Comparison of ENCODE assay signal across 8 mouse cellular contexts in genomic region chr16:13754400-13755190, GRCm38 (mm10). TPM values are rescaled to one million over a fixed set of nuclear protein-coding genes. Genes with fewer than 3 reads are reported as not detected.
DNase-seq lines count a peak whose midpoint lies in the region; ATAC-seq and TF ChIP-seq lines count a peak whose summit lies in the region.

No protein-coding gene starts in this region.

- no peaks in the 10 kb centered on the region for H3K36me3 ChIP-seq in hindbrain, embryonic 10.5 days
- no peaks in the 10 kb centered on the region for H3K36me3 ChIP-seq in lung, embryonic 15.5 days

- H3K27me3 ChIP-seq in hindbrain, embryonic 10.5 days (ENCODE audit: insufficient read depth, poor library complexity, severe bottlenecking), result peaks cover 14% of the 10 kb centered on the region
- no peaks in the 10 kb centered on the region for H3K27me3 ChIP-seq in lung, embryonic 15.5 days

- peak overlapping the region; percentile 69 for H3K4me3 ChIP-seq in hindbrain, embryonic 10.5 days
- peak overlapping the region; percentile 65 for H3K4me3 ChIP-seq in lung, embryonic 15.5 days
- H3K4me3 ChIP-seq in olfactory bulb, adult 2 months (ENCODE audit: insufficient read depth, low read depth, low read length), result peak overlapping the region; percentile 81

- H3K9ac ChIP-seq in lung, embryonic 15.5 days, result peak overlapping the region; percentile 46

- H3K4me1 ChIP-seq in hindbrain, embryonic 10.5 days (replicated peaks), result peaks cover 7% of the 10 kb centered on the region
- 0 out of 2 replicates have a peak, but pooled peaks cover 5% of the 10 kb centered on the region for H3K4me1 ChIP-seq in lung, embryonic 15.5 days
- peaks cover 6% of the 10 kb centered on the region; the same call in 1 of the 2 replicates for H3K4me1 ChIP-seq in olfactory bulb, adult 2 months (ENCODE audit: control insufficient read depth, insufficient read depth, low read length)

- peak; percentile 100 for ATAC-seq in frontal cortex, adult (ENCODE audit: low TSS enrichment)
- ATAC-seq in lung, embryonic 15.5 days (ENCODE audit: borderline replicate concordance, extremely low read depth, low FRiP score, low TSS enrichment), result peak; percentile 98

- TF ChIP-seq CTCF in olfactory bulb, adult 2 months (IDR thresholded peaks at IDR 0.05; ENCODE audit: insufficient read depth, low read depth, low read length), result no peak

- peak overlapping the region; percentile 85 for H3K4me2 ChIP-seq in lung, embryonic 15.5 days

- WGBS in hindbrain, embryonic 10.5 days, result under 1% methylated on average over 65 of the region's 65 CpGs
- under 1% methylated on average over 65 of the region's 65 CpGs for WGBS in lung, embryonic 15.5 days
- 1% methylated on average over 65 of the region's 65 CpGs for WGBS in olfactory bulb, adult 2 months

- no peak for TF ChIP-seq POLR2A in olfactory bulb, adult 2 months (IDR thresholded peaks at IDR 0.05; ENCODE audit: insufficient read depth, low read depth, low read length)

- no peaks in the 10 kb centered on the region for H3K9me3 ChIP-seq in hindbrain, embryonic 10.5 days
- no peaks in the 10 kb centered on the region for H3K9me3 ChIP-seq in lung, embryonic 15.5 days

- DNase-seq in MEL-GATA-1-ER (ENCODE audit: extremely low read depth, low read depth), result peak; percentile 91
- peak; percentile 91 for DNase-seq in cerebellum, adult 9-10 months
- peak; percentile 98 for DNase-seq in hindbrain, embryonic 10.5 days (ENCODE audit: low spot score)
- peak; percentile 77 for DNase-seq in layer of hippocampus, adult 9-10 months (ENCODE audit: low spot score)
- DNase-seq in thymus, adult 18-20 months, result peak; percentile 87 to 90

- peak overlapping the region; percentile 83 for H3K27ac ChIP-seq in hindbrain, embryonic 10.5 days
- H3K27ac ChIP-seq in lung, embryonic 15.5 days, result no peak overlapping the region
- H3K27ac ChIP-seq in olfactory bulb, adult 2 months (ENCODE audit: insufficient read depth, low read depth, low read length), result no peak overlapping the region

RNA-seq across cellular contexts. Expression of gene Pla2g10, which starts 23.8 kb away (rescaled TPM):
- polyA plus RNA-seq in hindbrain, embryonic 10.5 days (2016; fragmentation: Nextera tagmentation; extraction: Ambion mirVana), result 0.27 and 0.51 TPM in 2 replicates
- 3.0 TPM in 2 replicates for polyA plus RNA-seq in lung, embryonic 15.5 days (2015; fragmentation: Nextera tagmentation; extraction: Ambion mirVana)
- polyA plus RNA-seq in olfactory bulb, adult 2 months (2012; ENCODE audit: insufficient read depth, insufficient read length, low replicate concordance, missing spikeins), result not detected in 2 replicates

RNA-seq across cellular contexts. Expression of gene Rrn3, which starts 25.9 kb away (rescaled TPM):
- polyA plus RNA-seq in hindbrain, embryonic 10.5 days (2016; fragmentation: Nextera tagmentation; extraction: Ambion mirVana), result 96.5 and 104 TPM in 2 replicates
- 59.2 and 60.1 TPM in 2 replicates for polyA plus RNA-seq in lung, embryonic 15.5 days (2015; fragmentation: Nextera tagmentation; extraction: Ambion mirVana)
- polyA plus RNA-seq in olfactory bulb, adult 2 months (2012; ENCODE audit: insufficient read depth, insufficient read length, low replicate concordance, missing spikeins), result not detected in 2 replicates
